Mouse (Mus musculus) megakaryocyte, embryonic 14.5 days (primary cell): ENCODE results near the gene Rragc.

ENCODE experiments used
- FLI1 ChIP-seq: IDR thresholded peaks from 2 replicates; pipeline ENCODE4 v1.6.1; 2012; ENCODE audit warnings: low read length, inconsistent platforms, mixed read lengths
- GATA1 ChIP-seq: IDR thresholded peaks from 3 replicates; pipeline ENCODE4 v1.6.1; 2012; ENCODE audit warnings: mixed read lengths, low read length, inconsistent platforms, borderline replicate concordance

DNA sequence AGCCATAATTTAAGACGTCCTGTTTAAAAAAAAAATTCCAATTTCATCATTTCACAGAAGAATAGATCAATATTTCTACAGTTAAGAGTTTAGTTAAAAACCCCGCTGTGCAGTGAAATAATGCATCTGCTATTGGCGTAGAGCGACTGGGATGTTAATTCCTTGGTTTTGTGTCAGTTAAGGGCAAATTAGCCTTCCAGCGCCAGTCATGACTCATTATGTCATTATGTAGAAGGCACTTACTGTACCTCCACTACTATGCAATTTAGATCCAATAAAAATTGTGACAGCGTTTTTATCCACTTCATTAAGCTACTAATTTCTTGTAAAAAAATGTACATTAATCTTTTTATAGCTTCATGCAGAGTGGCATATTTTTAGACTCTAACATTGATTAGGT is 31.7 kb downstream of the Rragc start:
- TF ChIP-seq GATA1 (no peak), FLI1 (no peak)
